Mouse (Mus musculus): Measurements from ENCODE around the gene Traf1.

DNA sequence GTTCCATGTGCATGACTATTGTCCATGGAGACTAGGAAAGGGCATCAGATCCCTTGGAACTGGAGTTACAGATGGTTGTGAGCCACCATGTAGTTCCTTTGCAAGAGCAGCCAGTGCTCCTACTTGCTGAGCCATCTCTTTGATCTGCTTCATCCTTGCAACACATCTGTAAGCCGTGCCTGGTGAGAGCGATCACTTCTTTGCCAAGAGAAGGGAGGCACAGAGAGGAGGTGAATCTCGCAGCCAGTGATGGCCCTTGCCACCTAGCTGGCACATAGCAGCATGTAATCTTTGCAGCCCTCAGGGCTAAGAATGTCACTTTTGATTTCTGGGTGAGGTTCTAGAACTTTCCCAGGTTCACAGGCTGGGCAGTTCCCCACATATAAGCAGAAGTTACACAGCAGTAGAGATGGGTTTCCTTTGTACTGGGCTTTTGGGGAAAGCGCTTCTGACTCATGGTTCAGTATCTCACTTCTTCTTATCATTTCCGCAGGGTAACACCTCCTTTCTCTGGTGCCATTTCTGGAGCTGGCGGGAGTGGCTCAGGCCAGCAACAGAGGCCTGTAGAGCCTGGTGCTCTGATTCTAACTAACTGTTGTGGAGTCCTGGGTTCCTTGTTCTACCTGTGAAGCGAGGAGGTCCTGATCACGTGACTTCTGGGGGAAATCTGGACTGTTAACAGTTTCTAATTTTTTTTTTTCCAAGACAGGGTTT is 15.5 kb upstream of the Traf1 start:
- no peak for TF ChIP-seq CTCF (IDR thresholded peaks at IDR 0.05)
- no peak for TF ChIP-seq EP300 (IDR thresholded peaks at IDR 0.05)

Data from lung, postnatal 0 days (tissue).